Mouse (Mus musculus) lung, postnatal 0 days (tissue): ENCODE data around the gene Aox3.

Experiments
- CTCF ChIP-seq: IDR thresholded peaks from 2 replicates; pipeline ENCODE4 v1.5.1; 2016; ENCODE audit warnings: antibody characterized with exemption, mild to moderate bottlenecking
- EP300 ChIP-seq: IDR thresholded peaks from 2 replicates; pipeline ENCODE4 v1.6.1; 2016; ENCODE audit warnings: antibody characterized with exemption, mild to moderate bottlenecking, control low read depth

- TF ChIP-seq EP300 (no peak), CTCF (no peak)
Measured at GRCm38 (mm10) chr1:58195541-58195940, 82.6 kb downstream of the Aox3 start.
